Mouse (Mus musculus): ENCODE results near the gene Itga5. TPM values are rescaled to one million over a fixed set of nuclear protein-coding genes. Genes with fewer than 3 reads are reported as not detected.

Itga5 gene
- total RNA-seq, 2 experiments from 2014 or later: 38.0 to 38.2 TPM

DNA sequence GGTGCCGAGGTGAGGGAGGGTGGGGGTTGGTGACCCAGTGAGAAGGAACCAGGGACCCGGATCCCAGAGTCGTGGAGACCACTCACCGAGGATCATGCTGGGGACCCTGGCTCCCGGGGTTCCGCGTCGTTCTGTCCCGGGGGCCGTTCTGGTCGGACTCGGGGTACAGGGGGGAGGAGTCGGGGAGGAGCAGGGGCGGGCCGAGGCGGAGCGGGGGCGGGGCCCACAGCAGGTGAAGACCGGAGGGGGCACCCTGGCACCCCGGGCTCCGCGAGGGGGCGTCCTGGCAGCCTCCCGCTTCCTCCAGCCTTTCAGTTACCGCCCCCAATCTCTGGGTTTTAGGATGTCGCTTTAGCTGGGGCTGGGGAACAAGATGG lies 26.6 kb downstream of the Itga5 start, which contains the start of gene Zfp385a:
Gene Zfp385a, minus strand, starts transcription at position 133 of the 377 bp plus-strand sequence.
- DNase-seq: peak; percentile 71

DNA sequence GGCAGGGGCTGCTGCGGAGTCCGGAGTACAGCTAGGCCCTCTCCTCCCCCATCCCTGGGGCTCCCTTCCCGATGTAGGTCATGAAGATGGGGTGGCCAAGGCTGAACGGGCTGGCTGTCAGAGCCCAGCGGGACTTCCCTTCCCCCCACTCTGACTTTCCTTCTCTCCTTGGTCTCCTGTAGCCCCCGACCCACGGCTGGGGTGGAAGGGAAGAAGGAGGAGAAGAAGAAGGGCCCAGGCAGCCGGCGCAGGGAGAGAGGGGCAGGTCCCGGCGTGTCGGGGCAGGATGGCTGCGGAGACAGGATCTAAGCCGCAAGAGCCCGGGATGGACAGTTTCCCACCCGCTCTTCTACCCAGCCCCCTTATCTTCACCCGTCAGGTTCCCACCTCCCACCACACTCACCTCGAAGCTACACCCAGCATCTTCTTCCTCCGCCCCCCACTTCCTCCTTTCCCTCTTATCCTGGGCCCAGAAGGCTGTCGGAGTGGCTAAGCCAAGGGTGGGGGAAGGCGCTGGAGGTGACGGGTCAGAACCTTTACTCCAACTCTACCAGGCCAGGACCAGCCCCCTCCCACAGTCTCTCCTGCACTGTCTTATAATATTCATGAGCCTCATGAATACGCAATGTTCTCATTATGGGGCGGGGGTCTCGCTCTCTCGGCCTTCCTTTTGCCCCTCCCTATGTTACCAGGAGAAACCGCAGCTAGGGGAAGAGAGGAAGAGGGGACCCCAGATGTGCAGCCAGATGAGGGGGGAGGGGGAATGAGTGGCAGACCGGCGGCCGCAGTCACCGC lies 27.2 kb downstream of the Itga5 start:
- DNase-seq: no peak

DNA sequence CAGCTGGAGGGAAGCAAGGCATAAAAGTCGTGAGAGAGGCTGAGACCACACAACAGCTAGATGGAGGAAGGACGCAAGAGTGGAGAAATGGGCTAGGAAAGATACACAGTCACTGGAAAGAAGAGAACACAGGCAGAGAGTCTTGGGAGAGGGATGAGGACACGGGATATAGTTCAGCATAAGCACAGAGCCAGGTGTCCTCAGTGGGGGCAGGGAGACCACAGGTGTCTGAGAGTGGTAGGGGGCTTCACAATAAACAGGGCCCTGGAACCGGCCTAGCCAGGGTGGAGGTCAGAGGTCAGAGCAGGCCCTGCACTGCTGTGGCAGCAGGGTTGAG lies 27.8 kb downstream of the Itga5 start:
- no peak for DNase-seq

DNA sequence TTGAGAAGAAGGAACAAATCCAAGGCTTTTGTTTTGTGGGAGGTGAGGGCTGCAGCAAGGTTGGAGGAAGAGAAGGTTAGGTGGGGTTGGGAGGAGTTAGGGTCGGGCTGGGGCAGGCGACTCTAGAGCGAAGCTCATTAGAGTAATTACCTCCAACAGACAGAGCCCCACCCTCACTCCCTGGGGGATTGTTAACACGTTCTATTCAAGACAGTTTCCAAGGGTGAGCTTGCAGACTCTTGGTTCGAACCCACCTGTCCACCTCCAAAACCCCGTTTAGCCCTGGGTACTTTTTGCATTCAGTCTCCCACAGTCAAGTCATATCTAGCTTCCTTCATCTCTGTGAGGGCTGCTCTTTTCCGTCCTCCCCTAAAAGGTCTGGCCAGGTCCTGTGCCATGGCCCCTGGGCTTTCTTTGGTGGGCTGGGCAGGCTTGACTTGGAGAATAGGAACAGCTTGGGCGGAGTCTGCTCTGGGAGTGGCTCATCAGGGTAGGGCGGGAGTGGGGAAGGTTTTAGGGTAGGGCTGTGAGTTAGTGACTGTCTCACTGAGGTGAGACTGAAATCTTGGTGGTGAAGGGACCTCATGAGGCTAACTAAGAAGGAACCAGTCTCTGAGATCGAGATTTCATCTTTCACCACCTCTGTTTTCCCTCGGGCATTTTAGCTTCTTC lies 29.4 kb downstream of the Itga5 start:
- no peak for DNase-seq

DNA sequence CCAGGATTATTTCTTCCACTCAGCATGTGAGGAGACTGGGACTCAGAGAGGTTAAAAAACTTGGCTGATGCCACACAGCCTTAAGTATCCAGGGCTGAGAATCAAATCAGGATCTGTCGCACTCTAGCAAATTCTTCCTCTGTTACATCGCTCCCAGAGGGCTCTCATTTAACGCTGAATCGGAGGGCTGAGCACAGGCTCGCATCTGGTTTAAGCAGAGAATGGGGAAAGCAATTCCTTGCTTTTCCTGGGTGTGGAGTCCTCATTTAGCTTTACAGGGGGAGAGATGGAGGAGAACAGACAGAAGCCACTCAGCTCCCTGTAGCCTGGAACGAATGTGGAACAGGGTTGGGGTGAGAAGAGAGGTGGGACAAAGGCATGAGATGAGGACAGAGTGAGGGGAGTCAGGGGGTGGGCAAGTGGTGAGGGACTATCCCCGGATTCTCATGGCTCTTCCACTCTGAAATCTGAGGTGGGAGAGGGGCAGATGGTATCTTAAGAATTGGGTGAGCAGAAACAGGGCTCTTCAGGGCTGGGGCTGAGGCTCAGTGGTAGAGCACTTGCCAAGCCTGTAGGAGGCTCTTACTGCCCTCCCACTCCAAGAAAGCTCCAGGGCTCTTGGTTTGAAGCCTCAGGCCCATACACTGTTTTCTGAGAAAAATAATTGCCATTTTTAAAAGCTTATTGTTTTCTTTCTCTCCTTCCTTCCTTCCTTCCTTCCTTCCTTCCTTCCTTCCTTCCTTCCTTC lies 30.9 kb downstream of the Itga5 start:
- DNase-seq: no peak

DNA sequence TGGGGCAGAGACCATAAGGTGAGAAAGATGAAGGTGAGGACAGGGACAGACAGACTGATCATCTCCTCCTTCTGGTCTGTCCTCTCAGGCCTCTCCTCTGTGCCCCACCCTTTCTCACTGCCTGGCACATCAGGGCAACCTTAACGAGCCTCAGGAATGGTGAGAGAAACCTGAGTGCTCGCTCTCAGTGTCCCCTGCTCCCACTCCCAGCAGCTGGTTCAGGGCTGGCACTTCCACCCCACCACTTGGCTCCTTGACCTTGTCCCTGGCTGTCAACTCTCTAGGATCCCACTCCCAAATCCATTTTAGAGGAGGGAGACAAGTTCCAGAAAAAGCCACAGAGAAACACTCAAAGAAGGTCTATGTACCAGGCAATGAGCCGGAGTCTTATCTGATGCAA lies 31.5 kb downstream of the Itga5 start:
- no peak for DNase-seq

DNA sequence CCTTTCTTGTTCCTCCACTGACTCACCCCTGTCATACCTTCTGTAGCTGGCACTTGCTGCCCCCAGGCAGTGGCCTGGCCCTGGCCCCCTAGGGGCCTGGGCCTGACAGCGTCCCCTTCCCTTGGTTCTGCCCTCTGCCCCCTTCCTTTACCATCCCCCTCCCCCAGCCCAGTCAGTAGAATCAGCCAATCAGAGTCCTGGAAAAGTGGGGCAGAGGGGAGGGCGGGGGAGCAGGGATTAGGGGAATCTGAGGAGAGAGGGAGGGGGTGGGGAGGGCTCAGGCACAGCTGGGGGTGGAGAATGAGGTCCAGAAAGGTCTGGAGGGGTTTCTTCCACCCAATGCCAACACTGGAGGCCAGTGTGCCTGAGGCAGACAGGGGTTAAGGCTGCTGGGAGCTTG lies 32.4 kb downstream of the Itga5 start:
- DNase-seq: no peak

DNA sequence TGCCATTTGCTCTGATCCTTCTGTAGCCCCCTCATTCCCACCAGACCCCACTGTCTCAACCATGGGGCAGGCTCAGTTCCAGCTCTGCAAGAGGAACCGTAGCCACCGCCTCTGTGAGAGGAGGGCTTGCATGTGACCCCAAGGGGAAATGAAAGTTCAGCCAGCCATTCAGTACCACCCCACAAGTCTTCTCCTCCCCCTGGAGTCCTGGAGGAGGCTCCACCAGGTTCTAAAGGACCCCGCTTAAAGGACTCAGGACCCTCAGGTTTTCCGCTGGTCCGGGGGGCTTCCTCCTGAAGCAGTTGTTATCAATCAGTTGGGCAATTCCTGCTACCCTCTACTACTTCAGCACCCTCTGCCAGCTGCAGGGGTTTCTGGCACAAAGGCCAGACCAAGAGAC lies 32.8 kb downstream of the Itga5 start:
- DNase-seq: no peak

DNA sequence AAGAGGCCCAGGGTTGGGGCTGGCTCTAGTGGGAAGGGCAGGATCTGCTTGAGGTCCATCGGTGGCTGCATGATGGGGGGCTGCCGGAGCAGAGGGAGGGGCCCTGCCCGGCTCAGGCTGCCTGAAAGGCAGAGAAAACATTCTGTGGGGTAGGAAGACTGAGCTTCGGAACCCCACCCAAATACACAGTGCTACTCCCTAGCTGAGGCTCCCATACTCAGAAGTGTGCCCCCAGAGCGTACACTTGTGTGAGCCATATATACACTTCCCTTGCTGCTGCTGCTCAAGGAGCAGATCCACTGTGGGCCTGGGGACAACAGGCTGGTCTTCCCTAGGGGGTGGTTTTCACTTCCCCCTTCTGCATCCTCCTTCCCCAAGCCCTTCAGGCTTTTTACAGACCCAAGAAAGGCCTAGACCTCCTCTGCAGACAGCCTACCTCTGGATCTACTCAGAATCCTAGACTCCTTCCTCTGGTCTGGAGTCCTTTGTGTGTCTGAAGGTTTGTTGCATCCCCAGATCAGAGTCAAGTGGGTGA lies 33.4 kb downstream of the Itga5 start:
- DNase-seq: no peak

DNA sequence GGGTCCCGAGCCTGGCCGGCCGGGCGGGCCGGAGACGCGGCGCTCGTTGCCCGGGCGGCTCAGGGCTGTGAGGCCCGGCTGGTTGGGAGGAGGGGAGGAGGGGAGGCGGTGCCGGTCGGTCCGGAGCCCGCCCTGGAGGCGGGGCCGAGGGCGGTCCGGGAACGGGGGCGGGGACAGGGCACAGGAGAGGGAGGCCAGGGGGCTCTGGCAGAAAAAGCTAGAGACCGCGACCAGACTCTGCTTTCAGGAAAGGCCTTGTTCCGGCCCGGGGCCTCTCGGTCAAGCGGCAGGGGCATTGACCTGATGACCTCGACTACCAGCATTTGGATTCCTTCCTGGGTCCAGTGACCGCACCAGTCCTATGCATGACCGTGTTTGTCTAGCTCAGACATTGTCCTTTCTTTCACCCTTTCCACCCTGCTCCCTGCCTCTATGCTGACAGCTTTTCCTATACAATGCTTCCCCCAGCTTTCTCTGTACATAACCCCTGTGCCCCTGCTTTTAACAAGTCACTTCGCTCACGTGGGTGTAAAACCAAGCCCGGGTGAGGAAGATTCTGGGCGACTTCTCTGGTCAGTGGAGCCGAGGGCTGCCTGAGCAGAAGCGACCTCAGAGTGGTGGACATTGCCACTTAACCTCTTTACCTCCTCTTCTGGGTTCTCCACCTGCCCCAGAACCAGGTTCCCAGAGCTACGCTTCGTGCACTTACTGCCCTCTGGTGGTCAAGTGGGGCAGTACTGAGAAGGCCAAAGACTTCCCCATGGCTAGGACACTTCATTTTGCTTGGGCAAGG lies 42.9 kb downstream of the Itga5 start:
- peak; percentile 96 for DNase-seq

DNA sequence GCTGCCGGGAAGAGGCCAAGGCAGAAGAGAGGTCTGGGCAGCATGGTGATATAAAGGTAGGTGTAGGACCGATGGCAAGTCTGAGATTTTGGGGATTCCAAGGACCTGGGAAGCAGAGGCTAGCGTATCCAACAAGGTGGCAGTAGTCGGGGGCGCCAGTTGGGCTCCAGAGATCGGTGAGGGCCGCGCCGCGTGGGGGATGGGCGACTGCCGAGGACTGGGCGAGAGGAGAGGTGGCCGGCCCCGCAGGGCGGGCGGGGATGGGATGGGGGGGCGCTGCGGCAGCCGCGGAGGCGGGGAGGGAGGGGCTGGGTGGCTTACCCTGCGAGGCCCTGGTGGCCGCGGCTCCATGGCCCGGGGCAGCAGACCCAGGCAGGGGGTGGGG lies 43.5 kb downstream of the Itga5 start:
- no peak for DNase-seq

DNA sequence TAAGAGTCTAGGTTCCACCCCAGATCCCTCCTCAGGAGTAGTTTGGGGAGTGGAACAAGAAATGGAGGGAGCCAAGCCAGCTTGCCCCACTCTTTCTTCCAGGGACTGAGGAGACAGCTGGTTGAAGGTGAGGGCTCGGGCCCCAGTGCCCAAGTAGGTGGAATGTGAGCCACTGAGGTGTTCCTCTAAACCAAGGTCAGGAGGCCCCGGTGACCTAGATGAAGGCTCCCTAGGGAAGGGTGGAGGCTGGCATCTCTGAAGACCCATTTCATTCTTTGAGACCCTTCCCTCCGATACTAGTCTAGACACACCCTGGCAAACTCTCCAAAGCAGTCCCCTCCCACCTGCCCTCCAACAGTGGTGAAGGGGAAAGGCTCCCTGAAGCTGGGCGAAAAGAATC lies 44.2 kb downstream of the Itga5 start:
- no peak for DNase-seq

DNA sequence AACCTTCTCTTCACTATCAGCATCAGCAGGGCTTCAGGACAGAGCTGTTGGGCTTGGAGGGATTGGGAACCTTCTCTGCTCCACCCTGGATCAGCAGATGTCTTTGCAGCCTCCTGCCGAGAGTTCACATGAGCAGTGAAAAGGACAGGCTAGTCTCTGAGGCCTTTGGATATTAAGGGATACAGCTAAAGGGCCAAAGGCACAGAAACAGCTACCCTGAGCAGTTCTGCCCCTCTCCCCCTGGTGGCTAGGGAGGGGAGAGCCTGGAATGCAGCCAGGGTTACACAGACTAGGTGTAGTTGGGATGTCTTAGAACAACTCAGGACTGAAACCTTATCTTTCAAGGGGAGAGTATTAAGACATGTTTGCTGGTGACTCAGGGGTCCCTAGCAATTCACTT lies 45.5 kb downstream of the Itga5 start:
- peak; percentile 46 for DNase-seq

DNA sequence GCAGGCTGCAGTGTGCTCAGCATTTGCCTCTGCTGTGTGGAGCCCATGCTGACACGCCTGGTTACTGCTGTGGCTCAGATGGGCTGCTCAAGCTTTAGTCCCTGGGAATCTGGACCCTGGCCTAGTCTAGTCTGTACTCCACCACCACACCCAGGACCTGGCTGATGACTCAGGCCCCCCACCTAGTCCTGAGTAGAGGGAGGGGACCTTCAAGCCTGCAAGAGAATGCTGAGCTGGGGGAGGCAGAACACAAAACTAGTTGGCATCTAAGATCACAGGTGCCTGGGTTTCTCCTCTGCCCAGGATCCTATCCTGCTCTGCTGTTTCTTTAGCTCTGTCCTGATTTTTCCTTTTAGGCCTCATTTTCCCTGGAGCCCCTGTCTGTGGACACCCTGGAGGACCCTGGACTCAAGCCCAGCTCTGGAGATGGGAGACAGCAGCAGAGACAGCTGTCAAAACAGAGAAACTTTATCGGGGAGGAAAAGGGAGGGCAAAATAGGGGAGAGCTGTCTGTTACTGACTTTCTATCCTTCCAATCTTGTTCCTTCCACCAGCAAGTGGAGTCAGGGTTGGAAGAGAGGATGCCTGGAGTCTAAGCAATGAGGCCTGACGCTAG lies 48.3 kb downstream of the Itga5 start:
- DNase-seq: no peak

DNA sequence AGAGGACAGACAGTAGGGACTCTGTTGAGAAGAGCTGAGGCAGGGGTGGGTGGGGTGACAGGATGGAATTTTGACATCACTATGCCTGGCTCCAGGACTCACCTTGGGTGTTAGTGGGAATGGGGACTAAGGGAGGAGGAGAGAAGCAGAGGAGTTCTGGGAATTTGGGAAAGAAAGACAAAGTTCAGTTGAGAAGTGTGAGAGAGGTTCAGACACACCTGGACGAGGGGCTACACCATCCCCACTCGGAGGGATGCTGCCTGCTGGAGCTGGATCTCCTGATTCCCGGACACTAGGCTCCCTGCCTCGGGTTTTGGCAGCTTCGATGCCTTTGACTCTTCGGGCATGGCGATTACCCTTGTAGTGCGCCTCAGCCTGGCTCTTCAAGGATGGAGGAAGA lies 48.8 kb downstream of the Itga5 start:
- DNase-seq: no peak

DNA sequence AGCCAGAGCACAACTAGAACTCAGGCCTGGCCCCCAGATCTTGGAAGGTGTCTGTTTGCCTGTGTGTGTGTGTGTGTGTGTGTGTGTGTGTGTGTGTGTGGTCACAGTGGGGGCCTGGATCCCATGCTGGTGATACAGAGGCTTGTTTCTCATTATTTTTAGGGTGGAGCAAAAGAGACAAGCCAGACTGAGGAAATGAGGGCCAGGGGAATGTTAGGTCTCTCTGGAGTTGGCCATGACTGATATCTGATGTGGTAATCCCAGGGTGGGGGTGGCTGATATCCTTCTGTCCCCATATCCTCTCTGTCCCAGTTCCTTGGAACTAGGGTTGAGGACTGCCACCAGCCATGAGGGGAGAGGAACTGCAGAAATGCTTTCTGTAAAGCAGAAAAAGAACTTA lies 49.4 kb downstream of the Itga5 start:
- no peak for DNase-seq

DNA sequence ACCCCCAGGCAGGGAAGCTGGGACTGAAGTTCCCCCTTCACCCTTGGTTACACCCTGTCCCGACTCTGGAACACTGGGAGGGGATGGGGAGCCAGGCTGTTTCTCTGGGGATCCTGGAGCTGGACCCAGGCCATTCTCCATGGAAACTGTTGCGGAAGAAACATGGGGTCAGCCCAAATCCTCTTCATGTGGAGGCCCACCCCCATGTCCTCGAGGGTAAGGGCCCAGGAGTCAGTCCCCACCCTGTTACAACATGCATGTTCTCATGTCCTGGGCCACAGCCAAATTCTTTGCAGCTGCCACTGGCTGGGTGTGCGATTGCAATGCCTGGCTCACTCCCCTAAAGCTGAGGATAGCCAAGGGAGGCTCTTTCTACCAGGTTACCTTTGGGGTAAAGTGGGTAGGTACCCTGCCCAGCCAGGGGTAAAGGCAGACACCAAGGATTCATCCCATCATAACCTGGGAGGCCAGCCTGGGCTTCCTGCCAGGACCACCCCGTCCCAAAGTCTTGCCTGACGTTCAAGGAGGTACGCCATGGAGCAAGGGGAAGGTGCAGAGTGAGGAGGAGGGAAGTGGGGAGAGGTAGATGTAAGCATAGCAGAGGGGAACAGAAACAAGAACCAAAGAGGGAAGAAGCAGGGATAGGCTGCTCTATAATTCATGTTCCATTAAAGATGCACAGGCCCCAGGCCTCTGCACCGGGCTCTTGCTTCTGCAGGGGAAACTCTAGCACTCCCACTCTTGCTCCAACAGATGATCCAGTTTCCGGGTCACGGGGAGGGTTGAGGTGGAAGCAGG lies 50.4 kb downstream of the Itga5 start:
- DNase-seq: peak; percentile 56

DNA sequence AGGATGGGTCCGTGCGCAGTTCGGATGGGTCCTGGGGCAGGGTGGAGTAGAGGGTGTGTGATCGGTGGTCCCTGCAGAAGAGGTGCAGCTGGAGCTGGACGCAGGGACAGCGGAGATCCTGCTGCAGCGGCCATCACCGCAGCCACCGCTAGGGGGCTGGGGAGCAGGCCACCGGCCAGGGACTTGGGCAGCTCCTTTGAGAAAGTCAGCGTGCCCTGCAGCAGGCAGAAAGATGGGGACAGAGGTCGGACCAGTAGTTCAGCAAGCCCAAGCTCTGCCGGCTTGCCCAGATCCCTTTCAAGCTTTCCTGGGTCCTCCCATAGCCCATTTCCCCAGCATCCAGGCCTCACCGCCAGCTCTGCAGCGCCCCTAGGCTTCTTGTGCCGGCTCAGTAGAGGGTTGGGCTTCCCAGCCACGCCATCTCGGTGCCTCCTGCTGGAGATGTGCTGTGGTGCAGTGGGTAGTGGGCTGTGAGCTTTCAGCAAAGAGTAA lies 51.5 kb downstream of the Itga5 start:
- DNase-seq: peak; percentile 91

DNA sequence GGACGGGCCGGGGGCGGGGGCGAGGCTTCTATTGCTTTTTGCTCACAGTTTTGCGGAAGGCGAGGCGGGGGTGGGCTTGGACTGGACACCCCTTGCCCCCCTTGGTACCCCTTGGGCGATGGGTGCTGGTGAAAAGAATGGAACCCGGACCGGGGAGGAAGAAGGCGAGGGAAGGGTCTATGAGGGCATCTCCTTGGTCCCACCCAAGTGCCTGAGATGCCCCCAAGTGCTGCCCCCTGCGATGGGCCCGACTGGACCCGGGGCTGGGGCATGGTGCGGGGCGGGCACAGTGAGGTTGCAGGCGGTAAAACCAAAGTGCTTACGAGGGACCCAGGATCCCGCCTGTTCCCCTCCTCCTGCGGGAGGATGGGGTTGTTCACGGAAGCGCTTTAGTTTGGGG lies 52.4 kb downstream of the Itga5 start:
- no peak for DNase-seq

DNA sequence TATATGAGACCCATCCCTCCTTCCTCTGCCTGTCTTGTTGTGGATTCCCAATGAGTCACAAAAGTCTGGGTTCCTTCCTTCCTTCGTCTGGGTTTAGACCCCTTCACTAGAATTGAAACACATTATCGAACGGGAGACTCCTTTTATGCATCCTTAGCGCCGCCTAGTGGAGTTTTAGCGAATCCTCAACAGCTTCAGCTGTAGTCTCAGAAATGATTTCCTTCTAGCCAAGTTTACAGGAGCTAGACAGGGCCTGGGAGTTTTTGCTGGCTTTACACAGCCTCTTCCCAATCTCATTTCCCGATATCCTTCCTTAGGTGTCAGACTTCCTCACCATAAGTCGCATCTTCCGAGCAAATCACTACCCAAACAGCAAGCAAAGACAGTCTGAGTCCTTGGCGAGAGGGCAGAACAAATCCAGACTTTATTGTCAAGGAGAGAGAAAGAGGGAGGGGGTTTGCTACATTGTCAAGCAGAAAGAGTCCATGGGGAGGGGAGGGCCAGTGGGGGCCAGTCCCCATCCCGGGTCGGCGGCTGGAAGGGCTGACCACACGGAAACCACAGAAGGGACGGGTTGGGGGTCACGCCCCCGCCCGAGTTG lies 53.0 kb downstream of the Itga5 start:
- DNase-seq: peak; percentile 65

Measured in adrenal gland, postnatal 10 days (tissue).